Mouse (Mus musculus): Measurements from ENCODE around the gene Klk11.

DNA sequence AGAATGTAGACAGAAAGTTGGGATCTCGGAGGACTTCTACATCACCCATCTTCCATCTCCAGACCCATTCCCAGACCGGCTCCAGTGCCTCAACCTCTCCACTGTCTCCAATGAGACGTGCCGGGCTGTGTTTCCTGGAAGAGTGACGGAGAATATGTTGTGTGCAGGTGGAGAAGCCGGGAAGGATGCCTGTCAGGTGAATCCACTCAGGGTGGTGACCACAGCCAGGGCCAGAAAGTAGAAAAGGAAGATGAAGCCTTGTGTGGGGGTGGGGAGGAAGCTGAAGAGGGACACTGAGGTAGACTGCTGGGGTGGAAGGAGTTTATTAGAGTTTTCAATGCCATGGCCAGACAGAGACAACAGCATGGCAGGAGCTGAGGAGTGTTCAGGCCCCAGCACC lies 2.5 kb upstream of the Klk11 start:
- TF ChIP-seq ZC3H11A (IDR thresholded peaks at IDR 0.05; ENCODE audit: borderline replicate concordance, low read depth, low read length) (no peak), ZNF384 (IDR thresholded peaks at IDR 0.05; ENCODE audit: low read depth, low read length) (no peak), MAFK (IDR thresholded peaks at IDR 0.05; ENCODE audit: insufficient read depth, low read depth, low read length) (no peak)
